Mouse (Mus musculus) olfactory bulb, adult 2 months (tissue): ENCODE measurements around the gene Ccl3.

Experiments
- CTCF ChIP-seq: fragments of 200-500 bp; IDR thresholded peaks from 2 replicates; pipeline ENCODE4 v1.5.1; 2012; ENCODE audit warnings: low read depth, mild to moderate bottlenecking, low read length, moderate library complexity; ENCODE audit not compliant: insufficient read depth
- POLR2A ChIP-seq: fragments of 200-500 bp; IDR thresholded peaks from 2 replicates; pipeline ENCODE4 v1.6.1; 2012; ENCODE audit warnings: mild to moderate bottlenecking, low read depth, low read length, moderate library complexity; ENCODE audit not compliant: insufficient read depth

DNA sequence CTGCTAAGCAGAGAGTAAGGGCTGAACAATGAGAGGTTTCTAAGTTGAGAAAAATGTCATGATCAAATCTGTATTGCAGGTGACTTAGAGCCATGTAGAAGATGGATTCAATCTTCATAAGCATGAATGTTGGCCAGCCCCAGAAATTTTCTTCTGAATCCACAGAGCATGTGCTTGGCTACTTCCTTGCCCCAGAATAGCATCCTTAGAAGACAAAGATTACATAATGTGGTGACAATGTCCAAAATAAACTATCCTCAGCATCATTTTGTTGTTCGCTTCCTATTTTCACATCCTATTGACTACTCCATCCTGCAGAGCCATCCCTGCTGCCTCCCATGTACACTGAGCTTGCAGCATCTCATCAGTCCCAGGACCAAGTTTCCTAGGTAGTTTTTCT is 26.5 kb upstream of the Ccl3 start:
- TF ChIP-seq POLR2A, result no peak
- TF ChIP-seq CTCF, result no peak
